Mouse (Mus musculus) heart, adult 9 months (tissue): ENCODE results near the gene Hoxd1.

Source experiments
- DNase-seq, 2 experiments: peaks; one replicate each; pipeline ENCODE4 v3.0.0; 2022; ENCODE audit warnings: low spot score in 2 of 2

The Hoxd1 gene

GRCm38 (mm10) chr2:74748436-74748995, 14.3 kb upstream of the Hoxd1 start:
- DNase-seq = no peak

DNA sequence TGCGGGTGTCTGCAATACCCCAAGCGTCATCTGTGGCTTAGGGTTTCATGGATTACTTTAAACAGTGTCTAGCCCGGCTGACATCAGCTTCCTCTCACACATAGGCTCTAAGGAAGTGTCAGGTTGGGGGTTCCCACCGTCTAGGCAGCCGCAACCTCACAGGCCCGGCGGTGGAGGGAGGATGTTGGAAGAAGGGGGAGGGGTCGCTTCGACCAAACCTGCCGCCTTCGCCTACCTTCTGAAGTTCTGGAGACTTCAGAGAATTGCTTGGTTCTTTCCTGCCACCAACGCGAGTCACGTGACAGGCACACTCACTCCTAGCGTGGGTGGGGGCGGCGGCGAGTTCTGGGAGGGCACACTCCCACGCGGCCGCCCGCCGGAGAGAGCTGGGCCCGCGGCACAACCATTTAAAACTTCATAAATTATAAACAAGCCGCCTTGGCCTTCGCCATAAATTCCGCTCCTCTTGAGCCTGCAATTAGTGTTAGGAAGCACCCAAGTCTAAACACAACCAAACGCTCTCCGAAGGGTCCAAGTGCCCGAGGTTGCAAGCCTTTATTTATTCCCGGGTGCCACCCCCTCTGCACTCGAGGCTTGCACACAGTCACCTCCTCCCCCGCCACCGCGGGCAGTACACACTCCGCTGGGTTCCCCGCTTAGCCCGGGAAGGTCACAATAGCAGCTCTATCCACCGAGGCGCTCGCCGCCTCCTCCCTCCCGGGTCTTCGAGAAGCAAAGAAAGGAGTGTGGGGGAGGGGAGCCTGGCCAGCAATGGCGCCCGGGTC, 13.3 kb upstream of the Hoxd1 start:
- DNase-seq = no peak

DNA sequence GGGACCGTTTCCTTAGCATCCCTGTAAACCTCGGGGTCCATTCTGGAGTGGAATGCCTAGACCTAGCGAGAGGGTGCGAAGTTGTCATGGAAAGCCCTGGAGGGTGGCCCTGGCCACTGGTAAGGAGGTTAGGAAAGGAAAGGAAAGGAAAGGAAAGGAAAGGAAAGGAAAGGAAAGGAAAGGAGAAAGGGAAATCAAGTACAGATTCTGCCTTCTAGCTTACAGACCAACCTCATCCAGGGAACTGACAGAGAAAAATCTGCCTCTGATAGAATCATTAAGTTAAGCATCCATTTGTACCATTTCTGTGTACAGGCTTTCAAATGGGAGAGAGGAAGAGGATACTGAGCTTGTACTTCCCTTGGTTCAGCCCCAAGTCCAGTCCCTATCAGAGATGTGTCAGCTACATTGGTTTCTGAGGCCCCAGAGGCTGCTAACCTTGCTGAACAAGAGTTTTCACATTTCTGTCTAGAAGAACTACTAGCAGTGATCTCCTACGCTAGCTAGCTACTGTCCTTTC, 12.0 kb upstream of the Hoxd1 start:
- DNase-seq = no peak

- DNase-seq = no peak
Measured at GRCm38 (mm10) chr2:74751861-74752260, 10.9 kb upstream of the Hoxd1 start.

DNA sequence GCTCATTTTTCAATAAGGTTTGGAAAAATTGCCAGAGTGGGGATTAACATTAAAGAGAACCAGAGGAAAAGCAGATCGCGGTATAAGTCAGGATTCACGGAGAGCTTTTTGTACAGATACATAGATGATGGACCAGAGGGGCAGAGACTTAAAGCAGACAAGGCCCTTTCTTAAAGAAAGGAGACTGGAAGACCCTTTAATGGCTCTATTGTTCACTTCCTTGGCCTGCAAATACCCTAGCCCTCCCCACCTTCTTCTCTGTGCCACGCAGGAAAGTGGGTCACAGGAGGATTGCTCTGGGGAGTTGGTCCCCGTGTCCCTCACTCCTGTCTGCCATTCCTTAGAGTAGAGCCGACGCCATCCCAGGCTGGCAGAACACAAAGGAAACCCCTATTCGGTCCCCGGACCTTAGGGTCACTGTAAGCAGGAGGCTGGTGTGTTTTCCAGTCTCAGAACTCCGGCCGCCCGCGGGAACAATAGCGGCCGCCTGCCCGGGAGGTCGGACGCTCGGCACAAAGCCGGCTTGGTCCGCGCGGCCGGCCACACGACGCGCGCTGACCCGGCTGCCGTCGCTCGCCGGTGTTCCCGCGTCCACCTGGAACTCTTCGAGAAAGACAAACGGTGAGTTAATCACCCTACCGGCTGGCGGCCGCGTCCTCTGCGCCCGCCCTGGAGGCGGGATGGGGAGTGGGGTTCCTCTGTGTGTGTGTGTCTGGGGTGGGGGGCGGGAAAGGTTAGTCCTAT, 10.2 kb upstream of the Hoxd1 start:
- no peak for DNase-seq

- DNase-seq = no peak
Measured at GRCm38 (mm10) chr2:74753175-74753523, 9.6 kb upstream of the Hoxd1 start.

- DNase-seq = no peak
Measured at GRCm38 (mm10) chr2:74753711-74754110, 9.1 kb upstream of the Hoxd1 start.

GRCm38 (mm10) chr2:74760146-74760545, 2.6 kb upstream of the Hoxd1 start:
- no peak for DNase-seq

DNA sequence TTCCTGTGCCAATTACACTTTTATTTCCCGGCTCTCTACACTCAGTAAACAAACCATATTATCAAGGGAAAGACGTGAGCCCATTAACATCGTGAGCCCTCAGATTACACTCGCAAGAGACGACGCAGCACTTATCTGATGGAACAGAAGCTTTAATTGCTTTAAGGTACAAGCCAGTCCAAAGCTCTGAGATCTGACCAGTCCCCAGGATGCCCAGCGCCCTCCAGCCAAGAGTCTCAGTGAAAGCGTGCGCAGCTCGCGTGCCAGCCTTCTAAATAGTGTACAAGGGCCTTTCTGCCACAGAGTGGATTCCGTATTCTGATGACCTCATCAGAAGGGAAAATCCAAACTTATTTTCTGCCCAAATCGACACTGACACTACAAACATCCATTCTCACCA, 839 bp upstream of the Hoxd1 start:
- DNase-seq = no peak

DNA sequence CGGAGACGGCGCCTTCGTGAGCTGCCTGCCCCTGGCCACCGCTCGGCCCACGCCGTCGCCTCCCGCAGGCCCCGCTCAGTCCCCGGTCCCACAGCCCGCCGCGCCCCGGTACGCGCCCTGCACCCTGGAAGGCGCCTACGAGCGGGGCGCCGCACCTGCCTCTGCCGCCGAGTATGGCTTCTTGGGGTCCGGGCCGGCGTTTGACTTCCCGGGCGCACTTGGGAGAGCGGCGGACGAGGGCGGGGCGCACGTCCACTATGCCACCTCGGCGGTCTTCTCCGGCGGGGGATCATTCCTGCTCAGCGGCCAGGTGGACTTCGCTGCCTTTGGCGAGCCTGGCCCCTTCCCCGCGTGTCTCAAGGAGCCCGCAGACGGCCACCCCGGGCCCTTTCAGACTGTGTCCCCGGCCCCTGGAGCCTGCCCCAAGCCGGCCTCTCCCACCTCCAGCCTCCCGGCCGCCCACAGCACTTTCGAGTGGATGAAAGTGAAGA, 510 bp downstream of the Hoxd1 start:
- DNase-seq = no peak

GRCm38 (mm10) chr2:74763976-74764375, 1.2 kb downstream of the Hoxd1 start:
- no peak for DNase-seq

DNA sequence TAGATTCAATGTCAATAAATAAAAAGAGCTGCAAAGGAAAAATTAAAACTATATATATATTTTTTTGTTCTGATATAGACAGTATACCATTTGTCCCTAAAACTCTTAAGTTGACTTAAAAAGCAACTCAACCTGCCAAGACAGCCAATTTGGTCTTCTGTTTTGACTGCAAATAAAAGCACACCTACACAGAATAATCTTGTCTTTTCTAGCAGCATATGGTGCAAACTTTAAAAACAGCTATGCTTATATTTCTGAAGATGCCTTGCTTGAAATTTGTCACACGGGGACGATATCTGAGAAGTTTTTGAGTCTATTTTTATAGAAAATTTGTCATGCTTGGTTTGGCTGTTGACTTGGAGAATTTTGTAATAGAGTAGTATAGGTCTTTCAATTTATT, 11.6 kb downstream of the Hoxd1 start:
- DNase-seq = no peak

GRCm38 (mm10) chr2:74777536-74778275, 14.9 kb downstream of the Hoxd1 start:
- DNase-seq = no peak

DNA sequence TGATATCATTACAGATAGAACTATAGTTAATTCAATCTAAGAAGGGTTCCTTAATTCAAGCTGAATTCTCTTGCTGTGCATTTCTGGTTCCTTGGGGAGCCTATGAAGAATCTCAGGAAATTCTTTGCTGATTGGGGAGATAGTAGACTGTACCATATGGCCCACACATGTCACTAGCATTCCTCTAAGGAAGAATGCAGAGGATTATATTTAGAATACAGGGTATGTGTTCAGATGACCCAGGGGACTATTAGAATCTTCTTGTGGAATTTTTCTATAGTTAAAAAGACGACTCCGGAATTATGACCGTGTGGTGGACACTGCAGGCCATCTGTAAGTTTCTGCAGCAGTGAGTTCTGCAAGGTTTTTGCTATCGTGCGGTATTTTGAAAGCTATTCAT, 18.6 kb downstream of the Hoxd1 start:
- no peak for DNase-seq

DNA sequence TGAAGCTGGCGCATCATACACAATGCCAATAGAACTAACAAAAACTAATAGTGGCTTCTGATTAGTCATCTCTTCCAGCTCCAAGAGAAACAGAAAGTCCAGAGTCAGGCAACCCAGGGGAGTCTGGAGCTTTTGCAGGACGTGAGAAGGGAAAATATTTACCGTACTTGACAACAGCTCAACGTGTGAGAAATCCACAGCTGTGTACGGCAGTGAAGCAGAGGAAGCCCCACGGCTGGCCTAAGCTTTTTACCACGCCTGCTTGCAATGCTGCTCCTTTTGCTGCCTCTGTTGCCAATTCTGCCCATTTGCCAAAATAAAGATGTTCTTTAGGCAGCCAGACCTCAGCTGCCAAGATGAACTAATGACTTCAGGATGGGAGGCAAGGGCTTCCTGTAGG, 32.8 kb downstream of the Hoxd1 start:
- peak; percentile 25 to 28 for DNase-seq

DNA sequence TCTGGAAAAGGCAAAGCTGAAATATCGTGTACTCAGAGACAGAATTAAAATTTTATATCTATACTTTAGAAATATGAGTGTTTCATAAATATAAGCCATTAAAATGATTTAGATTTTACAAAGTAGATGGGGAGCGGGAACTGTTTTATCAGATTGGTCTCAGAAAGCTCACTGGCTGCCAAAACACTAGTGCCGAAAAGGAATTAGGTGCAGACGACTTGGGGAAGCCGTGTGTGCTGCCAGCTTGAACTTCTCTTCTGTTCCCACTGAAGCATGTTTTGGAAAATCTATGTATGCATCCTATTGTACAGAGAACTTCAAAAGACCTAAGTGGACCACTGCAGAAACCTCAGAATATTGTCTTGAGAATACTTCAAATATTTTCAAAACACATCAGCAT, 45.7 kb downstream of the Hoxd1 start:
- DNase-seq = no peak
